Mouse (Mus musculus): ENCODE data around the gene Wdr44.

Gene Wdr44

GRCm38 (mm10) chrX:23840921-23841320 is 148.1 kb downstream of the Wdr44 start:
- no peak for DNase-seq

All from kidney, postnatal 4 days (tissue).